Mouse (Mus musculus) cortical plate, adult 2 months (tissue): ENCODE results near the gene Disp2.

Source experiments
- CTCF ChIP-seq: fragments of 200-500 bp; IDR thresholded peaks from 2 replicates; pipeline ENCODE4 v1.5.1; 2011; ENCODE audit warnings: mild to moderate bottlenecking, control low read depth, low read length; ENCODE audit not compliant: insufficient read depth; ENCODE audit errors: extremely low read depth
- POLR2A ChIP-seq: fragments of 200-500 bp; IDR thresholded peaks from 2 replicates; pipeline ENCODE4 v1.6.1; 2011; ENCODE audit warnings: mild to moderate bottlenecking, low read length, control low read depth; ENCODE audit not compliant: insufficient read depth; ENCODE audit errors: extremely low read depth

DNA sequence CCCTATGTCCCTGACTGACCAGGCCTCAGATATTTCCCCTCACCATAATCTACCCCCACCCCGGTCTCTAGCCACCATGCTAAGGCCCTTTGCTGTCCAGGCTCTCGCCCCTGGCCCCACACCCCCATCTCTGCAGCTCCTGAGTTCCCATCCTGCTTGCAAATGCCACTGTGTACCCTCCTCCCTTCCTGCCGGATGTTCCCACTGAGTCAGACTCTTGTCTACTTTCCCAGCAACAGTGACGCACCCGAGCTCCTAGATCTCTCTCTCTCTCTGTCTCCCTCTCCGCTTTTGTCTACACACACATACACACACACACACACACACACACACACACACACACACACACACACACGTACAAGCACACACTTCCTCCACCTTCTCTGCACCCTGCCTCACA, 16.1 kb upstream of the Disp2 start:
- TF ChIP-seq POLR2A (no peak), CTCF (no peak)
